Mouse (Mus musculus) induced T-regulatory cell, adult 2 months (primary cell): ENCODE data around the gene Nsmce1.
"Not testable (repeated sequence)": the region's sequence is repeated elsewhere in the genome, so short reads cannot be mapped to it uniquely, and the experiment has no call there.

ENCODE experiments used
- DNase-seq: peaks from one replicate; pipeline ENCODE4 v3.0.0-alpha.2; 2012; ENCODE audit warnings: low read depth

Nsmce1 gene

DNA sequence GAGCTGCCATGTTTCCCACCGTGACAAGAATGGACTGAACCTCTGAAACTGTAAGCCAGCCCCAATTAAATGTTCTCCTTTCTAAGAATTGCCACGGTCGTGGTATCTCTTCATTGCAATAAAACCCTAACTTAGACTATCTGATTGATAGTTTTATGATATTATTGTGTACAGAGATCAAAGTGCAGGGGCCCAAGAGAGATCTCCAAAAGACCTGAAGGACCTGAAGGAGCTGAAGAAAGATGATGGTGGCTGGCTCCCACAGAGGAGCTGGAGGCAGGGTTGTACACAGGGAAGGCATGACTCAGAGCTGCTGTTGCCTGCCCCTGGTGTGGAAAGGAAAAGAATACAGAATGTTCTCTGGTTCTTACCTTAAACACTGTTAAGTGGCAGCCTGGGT lies 57.5 kb downstream of the Nsmce1 start:
- no peak for DNase-seq

DNA sequence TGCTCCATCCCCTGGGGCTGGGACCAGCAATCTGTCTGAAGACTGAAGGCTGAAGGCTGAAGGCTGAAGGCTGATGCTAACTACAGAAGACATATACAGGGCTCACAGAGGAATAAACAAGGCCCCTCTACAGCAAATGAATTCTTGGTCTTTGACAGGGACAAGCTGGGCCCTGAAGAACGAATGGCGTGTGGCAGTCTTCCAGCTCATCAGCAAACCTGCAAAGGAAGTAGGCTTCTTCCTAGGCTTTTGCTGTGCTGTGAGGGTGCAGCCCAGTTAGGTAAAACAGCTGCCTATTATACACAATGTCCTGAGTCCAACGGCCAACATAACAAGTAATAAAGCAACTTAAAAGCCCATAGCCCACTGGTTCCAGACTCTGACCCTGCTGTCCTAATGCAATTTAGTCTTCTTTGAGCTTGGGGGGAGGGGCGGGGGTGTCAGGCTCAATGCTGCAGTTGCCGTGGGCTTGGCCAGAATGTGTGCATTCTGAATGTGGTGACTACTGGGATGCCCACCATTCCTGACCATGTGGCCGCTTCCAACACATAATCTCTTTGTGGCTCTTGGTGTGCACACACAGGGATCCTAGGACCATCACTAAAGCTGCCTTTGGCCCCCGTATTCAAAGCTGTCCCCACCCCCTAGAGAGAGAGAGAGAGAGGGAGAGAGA lies 61.1 kb downstream of the Nsmce1 start:
- no peak for DNase-seq

DNA sequence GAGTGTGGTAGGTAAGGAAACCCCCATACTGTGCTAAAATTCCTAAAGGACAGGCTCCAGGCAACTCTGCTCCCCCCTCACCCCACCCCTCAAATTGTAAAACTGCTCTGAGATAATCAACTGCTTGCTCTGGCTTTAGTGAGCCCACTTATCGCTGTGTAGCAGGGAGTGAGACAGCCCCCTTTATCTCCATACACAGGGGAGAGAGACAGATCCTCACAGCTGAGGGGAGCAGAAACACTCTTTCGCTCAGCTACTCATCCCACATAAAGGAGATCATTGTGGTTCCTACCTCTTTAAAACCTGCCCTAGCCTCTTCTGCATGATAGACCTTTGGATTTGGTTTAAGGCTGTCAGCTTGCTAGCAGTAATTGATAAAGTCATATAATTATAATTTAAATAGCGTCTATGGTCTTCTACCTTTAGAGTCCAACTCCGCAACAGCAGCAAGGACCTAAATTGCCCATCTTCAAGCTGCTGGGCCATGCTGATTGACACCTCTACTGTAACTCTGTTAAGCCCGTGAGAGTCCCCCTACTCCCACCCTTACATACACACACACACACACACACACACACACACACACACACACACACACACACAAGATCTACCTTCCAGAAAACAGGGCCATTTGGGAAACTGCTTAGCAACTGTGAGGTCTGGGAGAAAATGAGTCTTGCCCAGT lies 62.4 kb downstream of the Nsmce1 start:
- DNase-seq = not testable (repeated sequence)

DNA sequence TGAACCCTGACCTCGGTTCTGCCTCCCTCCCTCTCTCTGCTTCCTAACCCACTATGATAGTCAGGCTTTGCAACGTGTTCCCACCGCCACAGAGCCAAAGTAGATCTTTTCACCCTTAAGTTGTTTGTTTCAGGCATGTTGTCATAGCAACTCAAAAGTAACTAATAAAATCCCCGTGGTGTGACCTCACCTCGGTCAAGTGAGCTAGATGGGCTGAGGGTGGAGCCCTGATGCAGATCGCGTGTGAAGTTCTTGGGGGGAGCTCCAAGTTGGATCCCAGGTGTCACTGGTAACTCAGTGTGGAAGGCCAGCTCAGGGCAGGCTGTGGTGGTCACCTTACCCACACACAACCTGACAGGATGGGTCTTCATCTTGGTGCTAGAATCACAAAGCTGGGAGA lies 63.0 kb downstream of the Nsmce1 start:
- no peak for DNase-seq

DNA sequence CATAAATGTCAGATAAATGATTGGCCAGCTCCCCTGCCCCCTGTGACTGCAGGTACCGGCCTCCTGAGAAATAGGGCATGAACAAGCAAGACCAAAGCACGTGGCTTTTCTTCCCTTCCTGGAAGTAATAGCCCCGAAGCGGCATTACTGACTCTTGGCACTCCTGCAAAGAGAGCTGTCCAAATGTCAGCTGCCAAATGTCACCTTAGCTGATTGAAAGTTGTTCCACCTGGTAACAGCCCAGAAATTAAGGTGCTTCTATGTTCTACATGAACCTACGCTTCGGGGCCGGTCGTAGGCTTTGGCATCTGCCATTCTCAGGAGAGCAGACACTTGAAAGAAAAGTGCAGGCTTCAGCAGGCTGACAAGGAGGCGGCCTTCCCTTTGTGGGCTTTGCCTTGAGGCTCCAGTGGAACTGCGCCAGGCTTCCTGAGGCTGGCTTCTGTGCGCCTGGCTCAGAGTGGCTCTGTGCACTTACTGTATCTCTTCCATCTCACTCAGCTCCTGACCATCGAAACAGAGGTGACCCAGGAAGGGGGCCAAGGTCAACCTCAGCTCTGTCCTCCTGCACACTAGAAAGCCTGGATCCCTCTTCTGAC lies 63.8 kb downstream of the Nsmce1 start:
- no peak for DNase-seq

DNA sequence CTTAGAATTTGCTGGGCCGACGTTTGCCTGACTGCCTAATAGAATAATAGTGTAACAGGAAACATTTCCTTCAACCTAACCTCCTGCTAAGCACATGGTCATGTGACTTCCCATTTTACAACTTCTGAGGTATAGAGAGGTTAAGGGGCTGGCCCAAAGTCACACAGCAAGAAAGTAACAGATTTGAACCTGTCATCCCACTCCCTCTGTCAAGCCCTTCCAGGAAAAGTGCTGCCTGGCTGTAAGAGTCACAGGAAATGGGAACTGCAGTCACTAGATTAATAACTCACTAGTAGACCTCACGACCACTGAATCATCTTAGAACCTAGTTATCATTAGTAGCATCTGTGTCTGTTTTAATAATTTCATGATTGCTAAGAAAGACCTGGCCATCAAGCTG lies 68.3 kb downstream of the Nsmce1 start:
- DNase-seq = peak; percentile 68

DNA sequence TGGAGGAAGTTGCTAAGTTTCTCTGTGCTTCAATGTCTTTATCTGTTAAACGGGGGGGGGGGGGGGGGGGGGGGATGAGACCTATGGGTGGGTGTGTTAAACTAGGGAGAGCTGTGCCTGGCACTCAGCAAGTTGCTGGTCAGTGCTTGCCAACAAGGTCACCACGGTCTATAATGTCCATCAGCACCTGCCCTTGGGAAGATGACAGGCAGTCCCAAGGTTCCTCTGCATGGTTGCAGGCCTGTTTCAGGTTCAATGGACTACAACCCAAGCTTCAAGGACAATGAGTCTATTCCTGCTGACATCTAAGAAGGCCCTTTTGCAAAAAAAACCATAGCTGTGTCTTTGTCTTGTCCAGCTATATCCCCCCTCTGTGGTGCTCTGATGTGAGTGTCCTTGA lies 69.5 kb downstream of the Nsmce1 start:
- no peak for DNase-seq

DNA sequence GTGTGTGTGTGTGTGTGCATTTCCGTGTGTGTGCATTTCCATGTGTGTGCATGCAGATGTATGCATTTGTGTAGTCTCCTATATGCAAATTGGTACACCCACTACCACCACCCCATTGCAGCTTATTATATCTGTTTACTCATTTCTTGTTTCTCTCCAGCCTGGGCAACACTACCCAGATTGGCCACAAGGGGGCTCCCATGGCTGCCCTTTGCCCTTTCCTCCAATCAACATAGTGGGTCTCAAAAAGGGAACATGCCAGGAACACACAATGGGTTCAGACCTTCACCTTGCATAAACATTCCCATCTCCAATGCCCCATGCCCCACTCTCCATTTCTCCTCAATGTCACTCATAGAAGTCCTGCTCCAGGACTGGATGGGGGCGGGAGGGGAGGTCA lies 71.2 kb downstream of the Nsmce1 start:
- DNase-seq = peak; percentile 85

DNA sequence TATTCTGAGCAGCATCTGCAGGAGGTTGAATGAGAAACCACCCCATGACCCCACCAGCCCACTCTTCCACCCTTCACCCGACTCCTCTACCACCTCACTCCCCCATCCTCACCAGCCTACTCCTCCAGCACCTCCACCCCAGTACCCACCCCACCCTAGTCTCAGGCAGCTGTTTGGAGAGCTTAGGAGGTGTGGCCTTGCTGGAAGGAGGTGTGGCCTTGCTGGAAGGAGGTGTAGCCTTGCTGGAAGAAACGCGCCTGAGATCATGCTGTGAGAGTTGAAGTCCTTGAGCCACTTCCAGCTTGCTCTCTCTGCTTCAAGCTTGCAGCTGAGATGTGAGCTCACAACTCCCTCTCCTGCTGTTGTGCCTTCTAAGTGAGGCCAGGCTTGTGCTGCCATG lies 73.0 kb downstream of the Nsmce1 start:
- peak; percentile 41 for DNase-seq
